Mouse (Mus musculus): ENCODE data around the gene Ier2. TPM values are rescaled to one million over a fixed set of nuclear protein-coding genes. Genes with fewer than 3 reads are reported as not detected.

Gene Ier2
- polyA plus RNA-seq, 1 experiment = 75.7 TPM

DNA sequence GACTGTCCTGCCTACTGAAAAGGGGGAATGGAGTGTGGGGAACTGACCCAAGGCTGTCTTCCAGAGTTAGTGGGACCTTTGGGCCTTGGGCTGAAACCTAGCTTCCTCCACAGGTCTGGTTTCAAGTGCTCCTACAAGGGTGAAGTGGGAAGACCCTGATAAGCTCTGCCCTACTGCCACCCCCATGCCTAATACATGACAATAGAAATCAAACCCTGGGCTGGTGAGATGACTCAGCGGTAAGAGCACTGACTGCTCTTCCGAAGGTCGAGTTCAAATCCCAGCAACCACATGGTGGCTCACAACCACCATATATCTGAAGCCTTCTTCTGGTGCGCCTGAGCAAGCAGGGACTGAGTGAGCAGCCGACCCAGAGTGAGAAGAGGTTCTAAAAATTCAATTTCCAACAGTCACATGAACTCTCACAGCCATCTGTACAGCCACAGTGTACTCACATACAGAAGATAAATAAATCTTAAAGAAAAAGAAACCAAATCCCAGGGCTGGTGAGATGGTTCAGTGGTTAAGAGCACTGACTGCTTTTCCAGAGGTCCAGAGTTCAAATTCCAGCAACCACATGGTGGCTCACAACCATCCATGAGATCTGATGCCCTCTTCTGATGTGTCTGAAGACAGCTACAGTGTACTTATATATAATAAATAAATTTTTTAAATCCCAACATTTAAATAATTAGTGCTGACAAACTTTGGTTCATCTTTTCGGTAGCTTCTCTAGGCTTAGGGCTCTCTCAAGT, 6.3 kb upstream of the Ier2 start:
- Histone ChIP-seq H3K4me3 (no peak overlapping the region), H3K36me3 (ENCODE audit: control insufficient read depth, insufficient read depth) (no peaks in the 10 kb centered on the region), H3ac (ENCODE audit: control insufficient read depth, insufficient read length) (no peak overlapping the region), H3K79me2 (ENCODE audit: control insufficient read depth, insufficient read depth) (no peaks in the 10 kb centered on the region), H3K27me3 (ENCODE audit: control insufficient read depth, insufficient read depth, insufficient read length) (no peaks in the 10 kb centered on the region), H3K4me2 (ENCODE audit: low read depth) (no peak overlapping the region)
- TF ChIP-seq USF1 (IDR thresholded peaks at IDR 0.05; ENCODE audit: low read depth) = no peak
- no peak for TF ChIP-seq TCF12 (IDR thresholded peaks at IDR 0.05; ENCODE audit: insufficient read depth, poor library complexity, severe bottlenecking)
- no peak for TF ChIP-seq MYOD1 (IDR thresholded peaks at IDR 0.05; ENCODE audit: control insufficient read depth in 1 of 3, insufficient read length in 2 of 3, low read depth in 2 of 3)
- TF ChIP-seq POLR2A (IDR thresholded peaks at IDR 0.05; ENCODE audit: insufficient read length, low read depth) = no peak
- no peak for TF ChIP-seq REST (IDR thresholded peaks at IDR 0.05; ENCODE audit: insufficient read depth, insufficient read length)
- no peak for TF ChIP-seq TCF3 (IDR thresholded peaks at IDR 0.05; ENCODE audit: insufficient read length, low read depth)
- no peak for TF ChIP-seq MYOG (IDR thresholded peaks at IDR 0.05; ENCODE audit: control insufficient read depth in 1 of 3, insufficient read depth in 1 of 3, insufficient read length in 2 of 3, low read depth in 2 of 3)
- no peak for TF ChIP-seq SRF (IDR thresholded peaks at IDR 0.05; ENCODE audit: control insufficient read depth, insufficient read length, low read depth)
- no peak for TF ChIP-seq E2F4 (IDR thresholded peaks at IDR 0.05; ENCODE audit: insufficient read depth)
- TF ChIP-seq POLR2AphosphoS2 (IDR thresholded peaks at IDR 0.05; ENCODE audit: insufficient read length, low read depth) = no peak
- no peak for TF ChIP-seq CEBPB (IDR thresholded peaks at IDR 0.05; ENCODE audit: insufficient read depth, poor library complexity, severe bottlenecking)
- TF ChIP-seq MAX (IDR thresholded peaks at IDR 0.05; ENCODE audit: low read depth) = no peak

- Histone ChIP-seq H3K27me3 (ENCODE audit: control insufficient read depth, insufficient read depth, insufficient read length) (no peaks in the 10 kb centered on the region), H3K4me2 (ENCODE audit: low read depth) (no peak overlapping the region), H3ac (ENCODE audit: control insufficient read depth, insufficient read length) (no peak overlapping the region), H3K79me2 (ENCODE audit: control insufficient read depth, insufficient read depth) (no peaks in the 10 kb centered on the region), H3K36me3 (ENCODE audit: control insufficient read depth, insufficient read depth) (no peaks in the 10 kb centered on the region), H3K4me3 (no peak overlapping the region)
- TF ChIP-seq CEBPB (IDR thresholded peaks at IDR 0.05; ENCODE audit: insufficient read depth, poor library complexity, severe bottlenecking) = no peak
- TF ChIP-seq SRF (IDR thresholded peaks at IDR 0.05; ENCODE audit: control insufficient read depth, insufficient read length, low read depth) = no peak
- TF ChIP-seq USF1 (IDR thresholded peaks at IDR 0.05; ENCODE audit: low read depth) = no peak
- no peak for TF ChIP-seq POLR2A (IDR thresholded peaks at IDR 0.05; ENCODE audit: insufficient read length, low read depth)
- peak; percentile 20 for TF ChIP-seq POLR2AphosphoS2 (IDR thresholded peaks at IDR 0.05; ENCODE audit: insufficient read length, low read depth)
Measured at GRCm38 (mm10) chr8:84668081-84668480, 5.4 kb upstream of the Ier2 start.

- H3ac ChIP-seq (ENCODE audit: control insufficient read depth, insufficient read length) = peak overlapping the region; percentile 22
- H3K79me2 ChIP-seq (ENCODE audit: control insufficient read depth, insufficient read depth) = peaks cover 20% of the 10 kb centered on the region
- H3K36me3 ChIP-seq (ENCODE audit: control insufficient read depth, insufficient read depth) = no peaks in the 10 kb centered on the region
- H3K4me2 ChIP-seq (ENCODE audit: low read depth) = peak overlapping the region; percentile 86
- no peaks in the 10 kb centered on the region for H3K27me3 ChIP-seq (ENCODE audit: control insufficient read depth, insufficient read depth, insufficient read length)
- H3K4me3 ChIP-seq = peak overlapping the region; percentile 99
- no peak for TF ChIP-seq CEBPB (IDR thresholded peaks at IDR 0.05; ENCODE audit: insufficient read depth, poor library complexity, severe bottlenecking)
- no peak for TF ChIP-seq TCF12 (IDR thresholded peaks at IDR 0.05; ENCODE audit: insufficient read depth, poor library complexity, severe bottlenecking)
- no peak for TF ChIP-seq E2F4 (IDR thresholded peaks at IDR 0.05; ENCODE audit: insufficient read depth)
- no peak for TF ChIP-seq MYOD1 (IDR thresholded peaks at IDR 0.05; ENCODE audit: control insufficient read depth in 1 of 3, insufficient read length in 2 of 3, low read depth in 2 of 3)
- TF ChIP-seq TCF3 (IDR thresholded peaks at IDR 0.05; ENCODE audit: insufficient read length, low read depth) = no peak
- TF ChIP-seq POLR2A (IDR thresholded peaks at IDR 0.05; ENCODE audit: insufficient read length, low read depth) = no peak
- no peak for TF ChIP-seq SRF (IDR thresholded peaks at IDR 0.05; ENCODE audit: control insufficient read depth, insufficient read length, low read depth)
- no peak for TF ChIP-seq REST (IDR thresholded peaks at IDR 0.05; ENCODE audit: insufficient read depth, insufficient read length)
- TF ChIP-seq POLR2AphosphoS2 (IDR thresholded peaks at IDR 0.05; ENCODE audit: insufficient read length, low read depth) = no peak
- TF ChIP-seq MAX (IDR thresholded peaks at IDR 0.05; ENCODE audit: low read depth) = no peak
- no peak for TF ChIP-seq USF1 (IDR thresholded peaks at IDR 0.05; ENCODE audit: low read depth)
- no peak for TF ChIP-seq MYOG (IDR thresholded peaks at IDR 0.05; ENCODE audit: control insufficient read depth in 1 of 3, insufficient read depth in 1 of 3, insufficient read length in 2 of 3, low read depth in 2 of 3)
Measured at GRCm38 (mm10) chr8:84665385-84665893, 2.8 kb upstream of the Ier2 start.

DNA sequence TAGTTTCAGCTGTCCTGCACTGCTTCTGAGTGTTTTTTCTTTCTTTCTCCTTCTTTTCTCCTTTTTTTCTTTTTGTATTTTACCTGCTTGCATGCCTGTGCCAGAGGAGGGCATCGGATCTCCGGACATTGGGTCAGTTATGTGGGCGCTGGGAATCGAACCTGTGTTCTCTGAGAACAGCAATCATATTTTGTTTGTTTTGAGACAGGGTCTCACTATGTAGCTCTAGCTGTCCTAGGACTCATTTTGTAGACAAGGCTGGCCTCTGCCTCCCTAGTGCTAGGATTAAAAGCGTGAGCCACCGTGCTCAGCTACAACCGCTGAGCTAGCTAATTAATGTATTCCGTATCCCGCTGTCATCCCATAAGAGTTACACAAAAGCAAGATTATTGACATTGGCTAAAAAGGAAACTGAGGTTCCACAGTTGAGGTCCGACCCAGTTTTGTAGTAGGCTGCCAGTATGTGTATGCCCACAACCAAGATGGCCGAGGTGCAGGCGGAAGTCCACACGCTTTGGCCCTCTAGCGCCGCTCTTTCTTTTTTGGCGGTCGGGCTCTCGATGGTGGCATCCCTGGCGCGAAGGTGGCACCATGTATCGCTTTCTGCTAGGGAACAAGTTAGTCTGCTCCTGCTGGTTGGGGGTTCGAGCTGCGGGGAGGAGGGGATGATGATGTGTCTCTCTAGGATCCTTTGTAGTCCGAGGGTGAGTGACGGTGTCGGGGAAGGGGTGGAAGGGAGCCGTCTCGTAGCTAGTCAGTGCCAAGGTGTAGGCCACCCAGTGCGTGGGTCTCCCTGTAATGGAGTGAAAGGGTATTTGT, 2.1 kb upstream of the Ier2 start:
- H3ac ChIP-seq (ENCODE audit: control insufficient read depth, insufficient read length) = peak overlapping the region; percentile 22
- peak overlapping the region; percentile 99 for H3K4me3 ChIP-seq
- peaks cover 21% of the 10 kb centered on the region for H3K79me2 ChIP-seq (ENCODE audit: control insufficient read depth, insufficient read depth)
- no peaks in the 10 kb centered on the region for H3K27me3 ChIP-seq (ENCODE audit: control insufficient read depth, insufficient read depth, insufficient read length)
- H3K36me3 ChIP-seq (ENCODE audit: control insufficient read depth, insufficient read depth) = no peaks in the 10 kb centered on the region
- peak; percentile 51 for TF ChIP-seq POLR2A (IDR thresholded peaks at IDR 0.05; ENCODE audit: insufficient read length, low read depth)
- no peak for TF ChIP-seq MYOG (IDR thresholded peaks at IDR 0.05; ENCODE audit: control insufficient read depth in 1 of 3, insufficient read depth in 1 of 3, insufficient read length in 2 of 3, low read depth in 2 of 3)
- peak; percentile 38 for TF ChIP-seq E2F4 (IDR thresholded peaks at IDR 0.05; ENCODE audit: insufficient read depth)
- peak; percentile 44 for TF ChIP-seq SRF (IDR thresholded peaks at IDR 0.05; ENCODE audit: control insufficient read depth, insufficient read length, low read depth)
- H3K4me2 ChIP-seq (ENCODE audit: low read depth) = peak overlapping the region; percentile 86

Data from myocyte (in vitro differentiated cells).